Mouse (Mus musculus): ENCODE data around the gene Pnpla2.
"Not testable (repeated sequence)": the region's sequence is repeated elsewhere in the genome, so short reads cannot be mapped to it uniquely, and the experiment has no call there.

Gene Pnpla2

DNA sequence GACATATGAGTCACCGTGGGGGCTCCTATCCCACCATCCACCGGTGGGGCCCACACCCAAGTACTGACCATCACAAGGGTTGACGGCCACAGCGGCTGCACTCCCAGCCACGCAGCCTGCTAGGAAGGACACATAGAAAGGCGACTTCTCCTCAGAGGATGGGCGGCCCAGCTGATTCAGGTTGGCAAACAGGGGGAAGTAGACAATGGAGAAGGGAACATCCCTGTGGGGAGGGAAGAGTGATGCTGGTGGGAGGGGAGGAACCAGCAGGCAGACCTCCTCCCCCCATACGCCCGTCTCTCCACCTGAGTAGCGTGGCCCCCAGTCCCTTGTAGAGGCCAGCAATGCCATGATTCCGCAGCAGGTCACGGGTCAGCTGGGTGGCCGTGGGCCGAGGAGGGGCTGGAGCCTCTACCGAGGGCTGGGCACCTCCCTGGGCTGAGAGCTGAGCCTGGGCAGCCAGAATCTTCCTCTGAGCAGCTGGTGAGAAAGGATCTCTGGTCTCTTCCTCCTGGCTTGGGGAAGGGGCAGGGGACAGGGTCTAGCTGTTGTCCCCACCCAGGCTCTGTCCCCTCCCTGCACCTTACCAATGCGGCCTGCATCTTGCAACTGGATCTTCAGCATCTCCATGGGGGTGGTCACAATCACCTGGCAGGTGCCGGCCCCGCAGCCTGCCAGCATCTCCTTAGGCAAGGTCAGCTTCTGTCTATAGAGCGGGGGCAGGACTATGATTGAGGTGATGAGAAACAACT, 23.4 kb upstream of the Pnpla2 start:
- DNase-seq (ENCODE audit: low spot score in 2 of 2): peak in 1 of 2 experiments; percentile 15

DNA sequence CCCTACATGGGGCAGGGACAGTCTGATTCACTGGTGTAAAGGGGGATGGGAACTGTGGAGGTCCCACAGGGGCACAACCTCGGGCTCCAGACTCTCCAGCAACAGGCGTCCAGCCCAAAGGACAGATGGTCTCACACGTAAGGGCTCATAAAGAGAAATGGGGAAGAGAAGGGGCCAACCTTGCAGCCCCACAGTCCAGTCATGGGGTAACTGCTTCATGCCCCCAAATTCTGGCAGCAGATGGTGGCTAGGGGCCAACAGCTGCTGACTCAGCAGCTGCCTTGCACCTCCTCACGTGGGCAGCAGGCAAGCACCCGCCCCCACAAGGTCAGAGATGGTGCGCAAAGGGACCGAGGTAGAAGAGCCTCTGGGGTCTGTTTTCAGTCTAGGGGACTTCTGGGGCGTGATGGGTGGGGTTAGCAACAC, 22.8 kb upstream of the Pnpla2 start:
- peak in 1 of 2 experiments; percentile 38 for DNase-seq (ENCODE audit: low spot score in 2 of 2)

DNA sequence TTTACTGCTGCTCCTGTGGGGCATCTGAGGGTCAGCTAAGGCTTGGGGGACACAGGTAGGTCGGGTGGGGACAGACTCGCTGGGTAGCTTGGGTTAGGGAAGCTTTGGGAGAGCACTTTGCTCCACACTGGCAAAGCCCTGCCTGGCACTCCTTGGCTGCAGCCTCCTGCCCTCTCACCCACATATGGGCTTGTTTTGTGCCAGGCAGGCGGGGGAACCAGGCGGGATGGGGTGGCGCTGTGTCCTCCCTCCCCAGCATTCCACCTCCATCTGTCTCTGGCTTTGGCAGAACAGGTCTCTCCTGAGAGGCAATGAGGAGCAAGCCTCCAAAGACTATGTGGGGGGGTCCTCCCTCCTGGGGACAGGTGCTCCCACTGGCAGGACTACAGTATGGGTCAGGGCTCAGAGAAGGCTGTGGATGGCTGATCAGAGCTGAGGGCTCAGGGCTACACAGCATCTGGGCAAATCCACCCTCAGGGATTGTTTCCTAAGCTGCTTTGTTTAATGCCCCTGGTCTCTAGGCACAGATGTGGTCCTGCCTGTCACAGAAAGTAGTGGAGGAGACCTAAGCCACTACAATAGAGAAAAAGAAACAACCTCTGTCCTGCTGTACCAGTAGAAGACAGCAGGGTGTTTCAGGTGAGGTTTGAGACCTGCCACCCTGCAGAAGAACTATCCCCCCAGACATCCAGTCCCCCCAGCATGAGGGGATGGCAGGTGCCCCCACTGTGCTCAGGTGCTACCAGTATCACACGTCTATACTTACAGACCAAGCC, 22.1 kb upstream of the Pnpla2 start:
- DNase-seq (ENCODE audit: low spot score in 2 of 2): no peak

DNA sequence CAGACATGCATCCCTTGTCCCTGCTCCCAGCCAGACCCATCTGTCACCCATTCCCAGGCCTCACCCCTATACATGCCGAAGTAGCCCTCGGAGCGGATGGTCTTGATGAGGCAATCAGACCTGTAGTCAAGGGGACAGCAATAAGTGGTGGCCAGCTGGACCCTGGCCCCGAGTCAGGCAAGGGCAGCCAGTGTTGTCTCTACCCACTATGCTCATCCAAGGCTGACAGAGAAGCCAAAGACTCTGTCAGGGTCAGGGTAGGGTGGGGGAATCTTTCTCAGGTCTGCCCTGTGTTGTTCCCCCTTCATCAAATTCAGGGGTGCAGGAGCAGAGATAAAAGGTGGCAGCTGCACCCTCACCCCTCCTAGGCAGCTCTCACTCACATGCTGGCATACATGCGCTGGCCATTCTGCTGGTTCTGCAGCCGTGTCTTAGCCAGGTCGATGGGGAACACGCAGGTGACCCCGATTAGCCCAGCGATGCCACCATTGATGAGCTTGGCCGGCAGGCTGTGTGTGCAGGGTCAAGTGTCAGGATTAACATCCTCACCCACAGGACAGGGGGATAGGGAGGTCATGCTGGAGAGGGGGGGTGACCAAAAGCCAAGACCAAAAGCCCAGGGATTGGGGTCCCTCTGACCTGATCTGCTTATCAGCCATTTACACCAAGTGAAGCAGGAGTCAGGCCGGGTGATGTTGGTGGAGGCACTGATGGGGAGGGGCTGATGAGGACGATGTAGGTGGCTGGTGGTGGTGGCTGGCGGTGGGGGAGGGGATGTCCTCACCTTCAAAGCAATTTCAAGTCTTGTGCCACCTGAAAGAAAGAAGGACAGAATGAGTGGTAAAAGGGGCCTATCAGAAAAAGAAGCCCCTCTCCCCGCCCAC, 21.2 kb upstream of the Pnpla2 start:
- DNase-seq (ENCODE audit: low spot score in 2 of 2): peak in 1 of 2 experiments; percentile 24

DNA sequence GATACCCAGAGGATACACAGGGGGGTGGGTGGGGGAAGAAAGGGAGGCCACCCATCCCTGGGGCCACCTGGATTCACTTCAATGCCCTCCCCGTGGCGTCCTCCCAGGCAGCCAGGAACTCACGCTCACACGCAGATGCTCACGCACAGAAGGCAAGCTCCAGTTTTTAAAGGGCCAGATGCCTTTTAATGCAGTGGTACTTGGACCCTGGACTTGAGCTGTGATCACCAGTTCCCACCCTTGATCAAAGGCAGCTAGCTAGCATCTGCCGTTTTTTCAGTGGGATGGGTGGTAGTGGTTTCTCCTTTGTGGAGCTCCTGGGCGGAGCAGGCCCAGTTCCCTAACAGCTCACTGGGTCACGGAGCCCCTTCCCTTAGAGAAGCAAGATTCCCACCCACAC, 20.5 kb upstream of the Pnpla2 start:
- peak in 1 of 2 experiments; percentile 37 for DNase-seq (ENCODE audit: low spot score in 2 of 2)

DNA sequence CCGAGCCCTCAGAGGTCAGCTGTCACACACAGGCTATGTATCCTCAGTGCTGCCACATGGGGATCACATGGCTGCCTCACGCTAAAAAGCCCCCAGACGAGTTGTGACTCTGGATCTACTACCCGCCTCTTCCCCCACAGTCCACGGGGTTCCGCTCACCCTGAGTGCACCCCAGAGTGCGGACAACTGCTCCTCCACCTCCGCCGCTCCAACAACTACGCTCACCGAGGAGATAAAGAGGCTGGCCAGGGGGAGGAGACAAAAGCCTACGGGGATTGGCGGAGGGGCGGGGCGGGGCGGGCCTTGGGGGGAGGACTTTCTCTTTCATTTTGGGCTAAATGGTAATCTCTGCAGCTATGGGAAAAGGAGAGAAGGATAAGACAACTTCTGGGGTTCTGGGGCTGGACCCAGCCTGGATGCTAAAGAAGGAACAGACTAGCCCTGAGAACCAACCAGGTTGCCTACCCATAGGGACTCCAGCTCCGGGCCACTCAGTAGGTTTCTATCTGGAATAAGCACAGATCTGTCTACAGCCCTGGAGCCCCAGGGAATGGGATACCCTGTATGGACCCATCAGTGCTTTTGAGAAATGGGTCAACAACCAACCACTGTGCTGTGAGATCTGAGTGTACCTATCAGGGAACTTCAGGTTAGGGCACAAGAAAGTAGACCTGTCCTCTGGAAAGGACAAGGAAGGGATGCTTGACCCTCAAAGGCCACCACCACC, 19.7 kb upstream of the Pnpla2 start:
- peak; percentile 52 to 77 for DNase-seq (ENCODE audit: low spot score in 2 of 2)

DNA sequence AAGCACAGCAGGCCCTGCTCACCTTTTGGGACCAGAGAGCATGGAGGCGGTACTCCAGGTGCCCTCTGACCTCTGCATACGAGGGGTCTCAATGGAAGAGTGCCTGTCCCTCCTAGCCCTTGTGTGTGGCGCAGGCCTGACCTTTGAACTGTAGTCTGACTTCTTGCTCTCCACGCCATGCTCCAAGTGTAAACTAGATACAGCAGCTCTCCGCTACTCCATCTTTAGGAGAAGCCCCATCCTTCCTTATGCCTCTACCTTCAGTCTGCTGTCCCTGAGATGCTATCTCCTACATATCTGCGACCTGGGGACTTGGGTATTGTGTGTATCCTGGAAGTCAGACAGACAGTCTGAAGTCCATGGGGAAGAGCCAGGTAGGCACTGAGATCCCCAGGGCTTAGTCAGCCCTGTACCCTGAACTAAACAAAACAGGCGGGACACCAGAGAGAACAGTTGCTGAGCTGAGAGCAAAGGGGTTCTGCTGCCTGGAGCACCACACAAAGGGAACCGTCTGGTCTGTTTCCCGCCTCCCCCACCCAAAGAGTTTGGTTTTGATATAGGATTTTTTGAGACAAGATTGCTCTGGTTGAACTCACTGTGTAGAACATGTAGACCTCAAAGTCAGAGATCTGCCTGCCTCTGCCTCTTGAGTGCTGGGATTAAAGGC, 19.0 kb upstream of the Pnpla2 start:
- DNase-seq (ENCODE audit: low spot score in 2 of 2): peak in 1 of 2 experiments; percentile 18

DNA sequence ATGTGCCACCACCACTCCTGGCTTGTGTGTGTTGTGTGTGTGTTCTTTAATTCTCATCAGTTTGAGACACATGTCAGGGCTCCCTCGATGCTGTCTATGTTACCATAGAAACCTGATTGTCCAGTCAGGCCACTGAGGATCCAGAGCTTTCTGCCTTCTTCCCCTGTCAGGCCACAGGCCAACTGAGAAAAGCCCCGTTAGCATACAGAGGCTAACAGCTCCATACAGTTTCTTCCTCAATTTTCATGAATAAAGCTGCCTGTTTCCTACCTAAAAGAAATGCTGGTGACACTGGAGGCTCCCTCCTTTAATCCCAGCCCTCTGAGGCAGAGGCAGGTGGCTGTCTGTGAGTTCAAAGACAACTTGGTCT, 18.5 kb upstream of the Pnpla2 start:
- peak in 1 of 2 experiments; percentile 14 for DNase-seq (ENCODE audit: low spot score in 2 of 2)

DNA sequence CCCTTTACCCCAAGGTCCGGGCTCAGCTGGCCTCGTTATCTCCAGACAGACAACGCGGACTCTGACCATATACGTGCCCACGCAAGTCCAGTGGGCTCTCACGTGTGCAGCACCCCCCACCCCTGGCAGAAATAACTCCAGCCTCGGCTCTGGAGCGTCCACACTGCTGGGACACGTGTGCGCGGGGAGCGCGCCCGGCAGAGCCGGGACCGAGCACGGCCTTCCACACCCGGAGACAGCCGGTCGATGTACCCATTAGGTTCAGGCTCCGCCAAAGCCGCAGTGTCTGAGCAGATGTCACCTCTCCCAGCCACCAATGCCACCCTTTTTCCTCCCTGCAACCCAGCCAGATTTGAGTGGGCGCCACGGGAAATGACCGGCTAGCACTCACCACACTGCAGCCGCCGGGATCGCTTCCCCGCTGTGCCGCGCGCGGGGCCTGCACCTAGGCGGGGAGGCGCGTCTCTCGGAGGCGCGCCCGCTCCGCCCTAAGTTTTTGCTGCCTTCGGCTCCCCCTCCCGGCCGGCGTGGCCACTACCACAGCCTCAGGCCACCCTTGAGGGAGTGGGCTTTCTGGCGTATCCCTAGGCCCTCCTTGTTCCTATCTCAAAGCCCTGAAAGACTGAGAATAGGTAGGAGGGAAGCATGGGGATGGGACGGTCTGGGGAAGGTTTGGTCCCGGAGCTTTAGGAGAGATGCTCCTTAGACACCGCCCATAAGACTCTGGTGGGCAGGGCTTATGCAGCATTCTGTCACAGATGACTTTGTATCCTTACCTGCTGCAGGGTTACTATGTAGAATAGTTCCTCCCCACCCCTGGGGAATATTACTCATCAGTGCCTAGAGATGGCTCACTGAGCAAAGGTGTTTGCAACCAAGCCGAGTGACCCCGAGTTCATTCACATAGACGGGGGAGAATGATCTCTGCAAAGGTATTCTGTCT, 17.5 kb upstream of the Pnpla2 start, which contains the start of gene Slc25a22:
TSS of gene Slc25a22 (minus strand) at position 715 of the 943 bp plus-strand sequence.
- DNase-seq (ENCODE audit: low spot score in 2 of 2): peak; percentile 83 to 89

DNA sequence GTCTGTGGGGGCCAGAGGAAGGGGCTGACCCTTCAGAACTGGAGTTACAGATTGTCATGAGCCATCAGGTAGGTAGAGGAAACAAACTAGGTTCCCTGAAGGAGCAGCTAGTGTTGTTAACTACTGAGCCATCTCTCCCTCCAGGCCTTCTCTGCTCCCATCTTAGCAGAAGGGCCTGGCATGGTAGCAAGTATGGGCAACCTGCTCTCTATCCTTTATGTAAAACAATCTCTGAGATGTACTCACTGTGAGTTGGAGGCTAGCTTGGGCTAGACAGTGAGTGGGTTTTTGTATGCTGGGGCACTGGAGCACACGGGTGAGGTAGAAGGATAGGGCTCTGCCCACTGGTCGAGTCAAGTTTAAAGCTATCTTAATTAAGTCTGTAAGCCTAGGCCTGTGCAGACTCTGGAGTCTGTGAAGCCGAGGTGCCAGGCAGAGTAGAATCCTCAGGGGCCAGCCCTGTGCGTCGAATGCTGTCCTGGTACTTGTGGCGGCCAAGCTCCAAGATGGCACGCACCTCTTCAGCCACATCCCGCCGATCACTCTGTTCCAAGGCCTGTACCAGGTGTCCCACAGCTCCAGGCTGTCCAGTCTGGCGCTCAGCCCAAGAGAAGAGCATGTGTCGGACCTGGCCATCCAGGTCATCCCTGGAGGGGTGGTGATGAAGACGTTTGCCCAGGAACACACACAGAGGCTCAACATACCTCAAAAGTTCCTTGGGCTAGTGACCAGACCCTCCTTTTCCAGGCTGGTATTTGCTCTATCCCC, 16.6 kb upstream of the Pnpla2 start:
- DNase-seq (ENCODE audit: low spot score in 2 of 2): peak in 1 of 2 experiments; percentile 29

DNA sequence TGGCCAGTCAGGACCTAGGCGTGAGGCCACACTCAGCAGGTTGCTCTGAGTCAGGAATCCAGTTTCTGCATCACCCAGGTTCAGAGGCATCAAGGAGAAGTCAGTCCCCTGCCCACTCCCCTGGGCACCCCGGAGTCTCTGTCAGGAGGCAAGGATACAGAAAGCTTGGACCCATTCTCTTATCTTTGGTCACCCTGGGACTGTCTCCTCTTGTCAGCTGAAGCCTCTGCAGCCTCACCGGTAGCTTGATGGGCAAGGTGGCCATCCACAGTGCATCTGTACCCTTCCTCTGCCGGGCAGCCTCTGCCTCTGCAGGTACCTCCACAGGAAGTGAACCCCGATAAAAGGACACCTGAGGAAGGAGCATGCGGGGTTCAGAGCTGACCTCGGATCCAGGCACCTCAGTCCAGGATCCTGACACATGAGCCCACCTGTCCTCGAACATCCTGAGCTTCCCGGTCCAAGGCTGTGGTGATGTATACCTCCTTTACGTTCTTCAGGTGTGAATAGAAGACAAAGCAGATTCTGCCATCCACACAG, 15.8 kb upstream of the Pnpla2 start:
- DNase-seq (ENCODE audit: low spot score in 2 of 2): peak in 1 of 2 experiments; percentile 14

DNA sequence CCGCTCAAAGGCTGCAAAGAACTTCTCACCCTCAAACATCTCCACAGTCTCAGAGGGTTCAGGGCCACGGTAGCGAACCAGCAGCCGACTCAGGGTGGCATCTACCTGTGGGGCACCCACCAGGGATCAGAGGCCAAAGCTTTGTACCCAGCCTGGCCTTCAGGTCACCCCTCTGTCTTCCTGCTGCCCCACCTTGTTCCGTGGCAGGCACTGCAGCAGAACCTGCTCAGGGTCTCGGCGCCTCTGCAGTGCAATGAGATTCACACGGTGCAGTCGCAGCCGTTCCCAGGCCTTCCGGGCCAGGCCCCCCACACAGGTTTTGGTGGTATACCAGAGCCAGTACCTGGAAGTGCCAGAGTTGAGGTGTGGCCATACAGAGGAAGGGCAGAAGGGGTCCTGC, 15.2 kb upstream of the Pnpla2 start:
- DNase-seq (ENCODE audit: low spot score in 2 of 2): peak in 1 of 2 experiments; percentile 14

DNA sequence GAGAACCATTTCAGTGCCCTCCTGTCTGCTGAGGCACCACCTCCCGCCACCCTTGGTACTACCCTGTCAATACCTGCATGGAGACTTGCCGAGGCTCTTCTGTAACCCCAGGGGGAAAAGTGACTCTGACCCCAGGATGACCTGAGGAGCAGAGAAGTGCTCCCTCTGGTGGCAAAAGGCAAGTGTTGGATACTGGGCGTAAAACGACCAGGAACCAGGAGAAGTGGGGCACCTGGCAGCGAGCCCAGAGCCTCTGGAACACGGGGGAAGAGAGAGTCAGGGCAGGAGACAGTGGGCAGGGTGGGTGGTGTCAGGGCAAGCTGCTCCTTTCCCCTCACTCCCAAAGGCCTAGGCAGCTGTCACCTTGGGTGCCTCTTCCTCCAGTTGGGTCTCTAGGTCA, 14.4 kb upstream of the Pnpla2 start:
- DNase-seq (ENCODE audit: low spot score in 2 of 2): peak in 1 of 2 experiments; percentile 70

DNA sequence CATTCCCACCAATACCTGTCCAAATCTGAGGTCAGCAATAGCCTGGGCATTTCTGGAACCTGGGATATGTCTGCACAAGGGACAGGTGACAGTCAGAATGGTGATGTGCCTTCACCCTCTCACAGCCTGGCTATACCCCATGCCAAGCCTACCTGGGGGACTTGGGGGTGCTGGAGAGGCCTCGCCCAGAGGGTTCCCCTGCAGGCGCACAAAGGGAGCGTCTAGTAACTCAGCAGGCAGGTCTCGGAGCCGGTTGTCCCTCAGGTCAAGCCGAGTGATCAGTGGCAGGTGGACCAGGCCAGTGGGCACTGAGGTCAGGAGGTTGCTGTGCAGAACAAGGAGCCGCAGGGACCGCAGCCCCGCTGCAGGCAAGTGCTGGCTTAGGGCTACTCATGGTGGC, 13.5 kb upstream of the Pnpla2 start:
- DNase-seq (ENCODE audit: low spot score in 2 of 2): peak in 1 of 2 experiments; percentile 19

DNA sequence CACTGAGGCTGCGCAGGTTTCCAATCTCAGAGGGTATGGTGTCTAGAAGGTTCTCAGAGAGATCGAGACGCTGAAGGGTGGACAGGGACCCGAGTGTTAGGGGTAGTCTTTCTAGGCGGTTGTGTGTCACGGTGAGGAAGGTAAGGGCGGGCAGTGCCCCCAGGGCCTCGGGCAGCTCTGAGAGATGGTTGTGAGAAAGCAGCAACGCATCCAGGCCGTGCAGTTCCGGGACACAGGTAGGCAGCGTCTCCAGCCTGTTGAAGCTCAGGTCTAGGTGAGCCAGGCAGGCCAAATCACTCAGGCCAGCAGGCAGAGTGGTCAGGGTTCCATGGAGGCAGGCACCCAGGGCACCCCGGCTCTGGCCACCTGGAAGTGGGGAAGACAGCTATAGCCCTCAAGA, 12.8 kb upstream of the Pnpla2 start:
- DNase-seq (ENCODE audit: low spot score in 2 of 2): peak; percentile 25 to 29

DNA sequence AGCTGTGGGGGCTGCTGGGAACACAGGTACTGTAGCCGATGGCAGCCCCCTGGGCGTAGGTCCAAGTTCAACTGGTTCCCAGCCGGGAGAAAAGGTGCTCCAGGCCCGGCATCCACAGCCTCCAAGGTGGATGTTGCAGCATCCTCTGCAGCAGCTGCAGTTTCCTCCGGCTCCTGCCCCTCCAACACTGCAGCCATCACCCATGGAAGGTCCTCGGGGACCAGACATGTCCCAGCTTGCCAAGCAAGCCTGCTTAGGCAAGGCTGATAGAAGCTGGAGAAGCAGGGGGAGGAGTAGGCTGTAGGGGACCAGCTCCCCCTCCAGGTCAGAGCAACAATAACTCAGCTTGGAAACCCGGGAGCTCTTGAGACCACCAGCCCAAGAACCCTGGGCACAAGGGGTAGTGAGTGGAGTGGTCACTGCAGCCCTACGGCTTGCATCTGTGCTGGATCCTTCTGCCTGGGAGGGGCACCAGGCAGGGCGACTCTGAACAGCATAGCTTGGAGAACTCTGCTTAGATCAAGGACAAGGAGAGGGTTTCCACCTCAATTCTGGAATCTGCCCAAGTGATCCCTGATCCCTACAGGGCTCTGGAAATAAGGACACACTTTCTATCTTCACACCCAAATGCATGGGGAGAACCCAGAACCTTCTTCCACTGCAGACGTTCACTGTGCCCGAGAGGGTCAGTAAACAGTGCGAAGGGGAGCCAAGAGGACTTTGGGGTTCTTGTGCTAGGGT, 11.7 kb upstream of the Pnpla2 start:
- DNase-seq (ENCODE audit: low spot score in 2 of 2): peak; percentile 55 to 62

DNA sequence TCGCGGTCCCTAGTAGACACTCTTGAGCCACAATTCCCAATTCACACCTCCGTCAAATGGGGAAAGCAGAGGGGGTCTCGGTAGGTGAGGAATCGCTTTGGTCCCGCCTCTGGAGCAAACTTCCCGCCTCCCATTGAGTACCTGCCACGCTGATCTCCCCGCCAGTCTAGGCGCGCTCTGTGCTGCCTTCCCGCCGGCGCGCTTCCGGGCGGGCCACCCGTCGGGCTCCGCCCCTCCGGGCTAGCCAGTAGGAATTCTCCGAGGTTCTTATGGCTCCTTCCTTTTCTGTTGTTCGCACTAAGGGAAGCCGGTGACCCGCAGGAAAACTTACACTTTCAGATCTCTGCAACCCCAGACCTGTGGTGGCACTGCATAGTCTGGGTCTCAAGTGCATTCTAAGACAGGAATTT, 11.2 kb upstream of the Pnpla2 start, which contains the start of gene Pidd1:
TSS of gene Pidd1 (minus strand) at position 198 of the 410 bp plus-strand sequence.
- DNase-seq (ENCODE audit: low spot score in 2 of 2): peak in 1 of 2 experiments; percentile 79

DNA sequence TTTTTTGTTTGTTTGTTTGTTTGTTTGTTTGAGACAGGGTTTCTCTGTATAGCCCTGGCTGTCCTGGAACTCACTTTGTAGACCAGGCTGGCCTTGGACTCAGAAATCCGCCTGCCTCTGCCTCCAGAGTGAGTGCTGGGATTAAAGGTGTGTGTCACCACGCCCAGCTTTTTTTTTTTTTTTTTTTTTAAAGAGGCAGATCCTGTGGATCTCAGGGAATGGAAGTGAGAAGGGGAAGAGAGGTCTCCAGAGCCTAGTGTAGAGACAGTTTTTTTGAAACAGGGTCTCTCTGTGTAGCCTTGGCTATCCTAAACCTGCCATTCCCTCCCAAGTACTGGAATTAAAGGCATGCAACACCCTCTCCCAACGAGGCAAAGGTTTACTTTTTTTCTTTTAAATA, 8.6 kb upstream of the Pnpla2 start:
- not testable (repeated sequence) for DNase-seq (ENCODE audit: low spot score in 2 of 2)
